Mouse (Mus musculus): Measurements from ENCODE around the gene Kcnn3.

DNA sequence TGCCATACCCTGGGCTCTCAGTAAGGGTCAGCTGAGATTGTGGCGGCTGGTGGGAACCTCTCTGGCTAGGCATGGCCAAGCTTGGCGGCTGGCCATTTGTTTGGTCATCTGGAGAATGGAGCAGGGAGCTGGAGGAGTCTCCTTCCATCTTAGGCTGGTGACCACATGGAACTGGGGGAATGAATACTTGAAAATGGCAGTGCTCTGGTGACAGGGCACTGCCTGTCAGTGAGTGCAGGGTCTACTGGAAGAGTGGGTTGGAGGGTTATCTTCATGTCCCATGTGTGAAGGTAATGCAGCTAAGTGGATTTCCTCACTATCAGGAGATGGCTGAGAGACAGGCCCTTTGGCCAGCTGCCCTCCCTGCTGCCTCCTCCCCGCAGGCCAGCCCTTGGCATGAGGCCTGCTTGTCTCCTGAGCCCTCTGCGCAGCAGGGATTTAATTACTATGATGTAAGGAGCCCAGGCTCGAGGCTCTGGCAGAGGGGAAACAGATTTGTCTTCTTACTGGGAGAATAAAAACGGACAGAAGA is 14.7 kb downstream of the Kcnn3 start:
- TF ChIP-seq GATA1 (IDR thresholded peaks at IDR 0.05; ENCODE audit: low read length): no peak
- no peak for TF ChIP-seq TAL1 (IDR thresholded peaks at IDR 0.05; ENCODE audit: low read length)

All from erythroblast, embryonic 14.5 days (primary cell).